Comparison of ENCODE assay signal across 31 mouse cellular contexts in genomic region chr6:99281433-99281832, GRCm38 (mm10).
"Had no signal": no experiment of that assay in that cellular context is flagged by ENCODE, and none has a peak within 500 bp of the region (broad histone marks: within the 10 kb centered on the region; RNA-seq: fewer than 3 reads in every experiment).

No protein-coding gene starts in this region.

- ATAC-seq: liver, embryonic 12.5 days; liver, postnatal 0 days; lung, postnatal 0 days; midbrain, embryonic 13.5 days; midbrain, embryonic 15.5 days; midbrain, embryonic 16.5 days had no signal

- H3K4me2 ChIP-seq: limb, embryonic 12.5 days; limb, embryonic 13.5 days; limb, embryonic 15.5 days; liver, embryonic 11.5 days; liver, embryonic 12.5 days; liver, embryonic 13.5 days; liver, embryonic 15.5 days; lung, embryonic 14.5 days; lung, embryonic 15.5 days; midbrain, embryonic 11.5 days; midbrain, embryonic 12.5 days; midbrain, embryonic 13.5 days; midbrain, embryonic 15.5 days had no signal

- H3K36me3 ChIP-seq: limb, embryonic 10.5 days; limb, embryonic 12.5 days; limb, embryonic 13.5 days; limb, embryonic 15.5 days; liver, embryonic 12.5 days; liver, embryonic 13.5 days; liver, embryonic 15.5 days; lung, embryonic 15.5 days; midbrain, embryonic 10.5 days; midbrain, embryonic 12.5 days; midbrain, embryonic 13.5 days; midbrain, embryonic 15.5 days had no signal

- H3K4me3 ChIP-seq: limb, embryonic 10.5 days; limb, embryonic 12.5 days; limb, embryonic 13.5 days; limb, embryonic 15.5 days; liver, embryonic 12.5 days; liver, embryonic 13.5 days; liver, embryonic 15.5 days; lung, embryonic 15.5 days; megakaryocyte, embryonic 14.5 days; midbrain, embryonic 10.5 days; midbrain, embryonic 12.5 days; midbrain, embryonic 13.5 days; midbrain, embryonic 15.5 days; myocyte had no signal

- H3K9me3 ChIP-seq: limb, embryonic 10.5 days; limb, embryonic 12.5 days; limb, embryonic 13.5 days; limb, embryonic 15.5 days; liver, embryonic 12.5 days; liver, embryonic 13.5 days; liver, embryonic 15.5 days; lung, embryonic 15.5 days; midbrain, embryonic 10.5 days; midbrain, embryonic 12.5 days; midbrain, embryonic 13.5 days; midbrain, embryonic 15.5 days had no signal

- H3K27me3 ChIP-seq: limb, embryonic 12.5 days; limb, embryonic 13.5 days; limb, embryonic 15.5 days; liver, embryonic 12.5 days; liver, embryonic 13.5 days; liver, embryonic 15.5 days; lung, embryonic 15.5 days; megakaryocyte, embryonic 14.5 days; midbrain, embryonic 15.5 days had no signal

- DNase-seq: left cerebral cortex, postnatal 4 days; liver; liver, embryonic 13.5 days; liver, postnatal 0 days; lung, adult 18-20 months; lung, adult 2 months; lung, embryonic 14.5 days; lung, postnatal 10 days; lung, postnatal 14 days; lung, postnatal 36 days; lung, postnatal 4 days; midbrain, embryonic 14.5 days had no signal

- H3K27ac ChIP-seq: limb, embryonic 10.5 days; limb, embryonic 12.5 days; limb, embryonic 13.5 days; limb, embryonic 15.5 days; liver, embryonic 12.5 days; liver, embryonic 13.5 days; liver, embryonic 14.5 days; liver, embryonic 15.5 days; lung, embryonic 15.5 days; macrophage; midbrain, embryonic 12.5 days; midbrain, embryonic 13.5 days; midbrain, embryonic 15.5 days had no signal

- H3K9ac ChIP-seq: limb, embryonic 12.5 days; limb, embryonic 13.5 days; limb, embryonic 15.5 days; liver, embryonic 12.5 days; liver, embryonic 13.5 days; liver, embryonic 14.5 days; liver, embryonic 15.5 days; liver, postnatal 0 days; lung, embryonic 14.5 days; lung, embryonic 15.5 days; midbrain, embryonic 12.5 days; midbrain, embryonic 13.5 days; midbrain, embryonic 15.5 days had no signal
